Mouse (Mus musculus) cerebellum, postnatal 36 days (tissue): ENCODE results near the gene Wdr89.

ENCODE experiments used
- DNase-seq, 2 experiments: peaks; one replicate each; pipeline ENCODE4 v3.0.0; 2021 to 2022; ENCODE audit warnings: mixed read lengths in 2 of 2

Wdr89 gene

GRCm38 (mm10) chr12:75612711-75613110 is 56.6 kb downstream of the Wdr89 start:
- DNase-seq = peak; percentile 29 to 44

GRCm38 (mm10) chr12:75599490-75599889 is 69.8 kb downstream of the Wdr89 start:
- no peak for DNase-seq

- DNase-seq = no peak
These were observed 70.3 kb downstream of the Wdr89 start for GRCm38 (mm10) chr12:75598988-75599387.

- DNase-seq = no peak
These were observed 71.6 kb downstream of the Wdr89 start for GRCm38 (mm10) chr12:75597707-75598106.

GRCm38 (mm10) chr12:75596154-75597002 is 73.0 kb downstream of the Wdr89 start, which contains the start of gene Ppp2r5e:
TSS of gene Ppp2r5e (minus strand) at chr12:75596245.
- DNase-seq = peak; percentile 98 to 99

- DNase-seq = peak; percentile 37 to 49
These were observed 73.8 kb downstream of the Wdr89 start for GRCm38 (mm10) chr12:75595291-75596153.

- DNase-seq = no peak
These were observed 74.9 kb downstream of the Wdr89 start for GRCm38 (mm10) chr12:75594404-75594803.

GRCm38 (mm10) chr12:75593817-75594216 is 75.5 kb downstream of the Wdr89 start:
- no peak for DNase-seq

- no peak for DNase-seq
These were observed 81.8 kb downstream of the Wdr89 start for GRCm38 (mm10) chr12:75587501-75587900.

- DNase-seq = no peak
These were observed 85.6 kb downstream of the Wdr89 start for GRCm38 (mm10) chr12:75583776-75584175.
